Mouse (Mus musculus) left cerebral cortex, adult 18-20 months (tissue): Measurements from ENCODE around the gene Vcl. TPM values are rescaled to one million over a fixed set of nuclear protein-coding genes. Genes with fewer than 3 reads are reported as not detected.

Experiments used
- DNase-seq, 2 experiments: peaks; one replicate each; pipeline ENCODE4 v3.0.0; 2021 to 2022; ENCODE audit warnings: low spot score in 2 of 2, mixed read lengths in 1 of 2
- long read RNA-seq, 2 experiments: library from polyadenylated mRNA; stranded (forward); transcript quantifications; one replicate each; pipeline ENCODE4 v2.0.0; 2021
- total RNA-seq, 2 experiments: library from RNA; stranded (reverse); gene quantifications; 2 replicates each; pipeline ENCODE4 v1.2.3; 2021

Vcl gene
- 10 to 100 TPM; 21.7 to 26.0 TPM for total RNA-seq
- long read RNA-seq, experiment 1, full-length matches to known transcripts, result 3 of 12 reads
- long read RNA-seq, experiment 1, partial matches to known transcripts, result 6 of 12 reads
- long read RNA-seq, experiment 1, other reads (novel, unspliced or antisense), result 3 of 12 reads
- long read RNA-seq, experiment 2, full-length matches to known transcripts, result 3 of 12 reads
- long read RNA-seq, experiment 2, partial matches to known transcripts, result 7 of 12 reads
- long read RNA-seq, experiment 2, other reads (novel, unspliced or antisense), result 2 of 12 reads

GRCm38 (mm10) chr14:20928848-20929745 lies at the start of gene Vcl:
TSS of gene Vcl (plus strand) at chr14:20929398.
- peak; percentile 96 to 99 for DNase-seq

GRCm38 (mm10) chr14:20884691-20885090 lies 44.5 kb upstream of the Vcl start:
- DNase-seq, result no peak

- no peak for DNase-seq
Measured at GRCm38 (mm10) chr14:20885091-20885888, 43.9 kb upstream of the Vcl start.

- peak; percentile 27 to 50 for DNase-seq
Measured at GRCm38 (mm10) chr14:20886266-20886665, 42.9 kb upstream of the Vcl start.

- no peak for DNase-seq
Measured at GRCm38 (mm10) chr14:20887541-20888085, 41.6 kb upstream of the Vcl start.

- DNase-seq, result peak; percentile 15 to 38
Measured at GRCm38 (mm10) chr14:20891941-20892402, 37.2 kb upstream of the Vcl start.

GRCm38 (mm10) chr14:20893815-20894214 lies 35.4 kb upstream of the Vcl start:
- no peak for DNase-seq

GRCm38 (mm10) chr14:20901267-20901666 lies 27.9 kb upstream of the Vcl start:
- no peak for DNase-seq

- DNase-seq, result no peak
Measured at GRCm38 (mm10) chr14:20903137-20903536, 26.1 kb upstream of the Vcl start.

- DNase-seq, result no peak
Measured at GRCm38 (mm10) chr14:20911811-20912210, 17.4 kb upstream of the Vcl start.

GRCm38 (mm10) chr14:20914415-20914814 lies 14.8 kb upstream of the Vcl start:
- peak; percentile 70 to 78 for DNase-seq

GRCm38 (mm10) chr14:20916625-20917612 lies 12.3 kb upstream of the Vcl start:
- DNase-seq, result no peak

- DNase-seq, result no peak
Measured at GRCm38 (mm10) chr14:20924071-20924789, 5.0 kb upstream of the Vcl start.

- DNase-seq, result no peak
Measured at GRCm38 (mm10) chr14:20927470-20928307, 1.5 kb upstream of the Vcl start.

- no peak for DNase-seq
Measured at GRCm38 (mm10) chr14:20928308-20928685, 901 bp upstream of the Vcl start.

- DNase-seq, result no peak
Measured at GRCm38 (mm10) chr14:20929814-20930434, 726 bp downstream of the Vcl start.

GRCm38 (mm10) chr14:20930481-20931391 lies 1.5 kb downstream of the Vcl start:
- DNase-seq, result no peak
